Mouse (Mus musculus): ENCODE measurements around the gene Gm10643. TPM values are rescaled to one million over a fixed set of nuclear protein-coding genes. Genes with fewer than 3 reads are reported as not detected.
A peak's percentile ranks its signal among the peaks of the same experiment; 100 is the strongest.

Gm10643 gene
- polyA plus RNA-seq, 1 experiment from 2014 or later: 1.2 TPM

GRCm38 (mm10) chr8:84069750-84070149, 4.8 kb upstream of the Gm10643 start:
- Histone ChIP-seq H3K4me1 (ENCODE audit: control insufficient read depth, insufficient read depth, low read length) (peaks cover 2% of the 10 kb centered on the region; the same call in 1 of the 2 replicates), H3K36me3 (replicated peaks; ENCODE audit: control insufficient read depth, insufficient read depth, low read depth, low read length) (no peaks in the 10 kb centered on the region), H3K4me2 (ENCODE audit: low read depth, low read length) (no peak overlapping the region), H3K27me3 (ENCODE audit: control insufficient read depth, insufficient read depth, low read length) (no peaks in the 10 kb centered on the region), H3K9me3 (replicated peaks; ENCODE audit: control insufficient read depth, low read length) (no peaks in the 10 kb centered on the region), H3K27ac (replicated peaks; ENCODE audit: low read depth, low read length) (no peak overlapping the region), H3K9ac (replicated peaks; ENCODE audit: low read length) (no peak overlapping the region), H3K4me3 (ENCODE audit: low read depth, low read length) (no peak overlapping the region)
- DNase-seq (ENCODE audit: low spot score) (no peak), ATAC-seq (replicated peaks; ENCODE audit: insufficient number of reproducible peaks, low FRiP score, low TSS enrichment, low read depth) (no peak)
- 79% methylated on average over 2 of the region's 2 CpGs for WGBS

GRCm38 (mm10) chr8:84069169-84069568, 4.2 kb upstream of the Gm10643 start:
- no peak overlapping the region for H3K9ac ChIP-seq (replicated peaks; ENCODE audit: low read length)
- H3K9me3 ChIP-seq (replicated peaks; ENCODE audit: control insufficient read depth, low read length): no peaks in the 10 kb centered on the region
- no peak overlapping the region for H3K27ac ChIP-seq (replicated peaks; ENCODE audit: low read depth, low read length)
- no peak overlapping the region for H3K4me3 ChIP-seq (ENCODE audit: low read depth, low read length)
- DNase-seq (ENCODE audit: low spot score) (no peak), ATAC-seq (replicated peaks; ENCODE audit: insufficient number of reproducible peaks, low FRiP score, low TSS enrichment, low read depth) (no peak)
- no peaks in the 10 kb centered on the region for H3K36me3 ChIP-seq (replicated peaks; ENCODE audit: control insufficient read depth, insufficient read depth, low read depth, low read length)
- WGBS: 31% methylated on average over 1 of the region's 1 CpGs
- no peaks in the 10 kb centered on the region for H3K27me3 ChIP-seq (ENCODE audit: control insufficient read depth, insufficient read depth, low read length)
- peaks cover 2% of the 10 kb centered on the region; the same call in 1 of the 2 replicates for H3K4me1 ChIP-seq (ENCODE audit: control insufficient read depth, insufficient read depth, low read length)
- H3K4me2 ChIP-seq (ENCODE audit: low read depth, low read length): no peak overlapping the region

DNA sequence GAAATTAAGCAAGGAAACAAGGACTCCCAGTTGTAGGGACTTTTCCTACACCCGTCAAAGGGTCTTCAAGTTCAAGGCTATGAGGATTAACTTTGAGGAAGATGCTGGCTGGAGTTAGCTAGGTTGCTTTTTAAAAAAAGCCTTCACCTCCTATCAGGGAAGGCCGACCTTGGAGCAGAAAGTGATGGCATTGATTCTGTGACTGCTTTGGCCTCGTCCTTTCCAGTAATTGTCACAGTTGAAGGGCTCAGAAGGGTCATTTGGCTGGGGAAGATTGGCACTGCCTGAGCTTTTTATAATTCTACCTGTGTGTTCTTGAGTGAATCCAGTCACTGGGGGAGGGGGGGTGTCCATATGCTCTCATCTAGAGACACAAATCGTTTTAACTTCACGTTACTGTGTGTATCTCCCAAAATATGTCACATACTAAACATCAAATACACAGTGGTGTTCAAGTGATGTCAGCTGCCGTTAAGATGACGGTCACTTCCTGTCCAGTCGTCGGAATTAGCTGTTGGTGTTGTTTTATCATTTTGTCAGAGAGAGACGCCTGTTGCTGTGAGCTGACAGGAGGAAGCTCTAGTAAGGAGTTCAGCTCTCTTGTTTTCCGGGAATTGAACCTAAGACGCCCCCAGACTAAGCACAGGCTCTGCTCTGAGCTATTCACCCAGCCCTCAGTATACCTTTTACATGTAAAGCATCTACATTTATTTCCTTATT, 3.5 kb upstream of the Gm10643 start:
- WGBS: 64% methylated on average over 12 of the region's 12 CpGs
- DNase-seq (ENCODE audit: low spot score) (no peak), ATAC-seq (replicated peaks; ENCODE audit: insufficient number of reproducible peaks, low FRiP score, low TSS enrichment, low read depth) (no peak)
- Histone ChIP-seq H3K9me3 (replicated peaks; ENCODE audit: control insufficient read depth, low read length) (no peaks in the 10 kb centered on the region), H3K4me3 (ENCODE audit: low read depth, low read length) (no peak overlapping the region), H3K4me2 (ENCODE audit: low read depth, low read length) (no peak overlapping the region), H3K36me3 (replicated peaks; ENCODE audit: control insufficient read depth, insufficient read depth, low read depth, low read length) (no peaks in the 10 kb centered on the region), H3K27ac (replicated peaks; ENCODE audit: low read depth, low read length) (no peak overlapping the region), H3K27me3 (ENCODE audit: control insufficient read depth, insufficient read depth, low read length) (no peaks in the 10 kb centered on the region), H3K4me1 (ENCODE audit: control insufficient read depth, insufficient read depth, low read length) (peaks cover 2% of the 10 kb centered on the region; the same call in 1 of the 2 replicates), H3K9ac (replicated peaks; ENCODE audit: low read length) (no peak overlapping the region)

DNA sequence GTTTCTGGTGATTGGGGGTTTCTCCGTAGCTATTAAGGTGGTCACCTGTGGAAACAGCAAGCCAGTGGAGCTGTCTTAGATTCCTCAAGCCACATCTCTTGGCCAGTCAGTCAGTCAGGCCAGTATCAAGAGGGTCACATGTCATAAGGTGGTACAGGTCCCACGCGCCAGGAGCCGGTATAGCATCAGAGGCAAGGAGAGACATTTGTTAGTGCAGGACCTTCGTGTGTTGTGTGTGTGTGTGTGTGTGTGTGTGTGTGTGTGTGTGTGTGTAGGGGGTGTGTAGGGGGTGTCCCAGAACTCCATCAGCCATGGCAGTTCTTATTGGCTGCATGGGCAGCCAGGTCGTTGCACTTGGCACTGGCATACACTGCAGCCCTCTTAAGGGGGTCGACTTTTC, 3.0 kb upstream of the Gm10643 start:
- WGBS: 90% methylated on average over 7 of the region's 7 CpGs
- H3K27me3 ChIP-seq (ENCODE audit: control insufficient read depth, insufficient read depth, low read length): no peaks in the 10 kb centered on the region
- DNase-seq (ENCODE audit: low spot score) (no peak), ATAC-seq (replicated peaks; ENCODE audit: insufficient number of reproducible peaks, low FRiP score, low TSS enrichment, low read depth) (no peak)
- no peak overlapping the region; the same call in 1 of the 2 replicates for H3K4me2 ChIP-seq (ENCODE audit: low read depth, low read length)
- no peak overlapping the region for H3K9ac ChIP-seq (replicated peaks; ENCODE audit: low read length)
- H3K9me3 ChIP-seq (replicated peaks; ENCODE audit: control insufficient read depth, low read length): no peaks in the 10 kb centered on the region
- peaks cover 2% of the 10 kb centered on the region; the same call in 1 of the 2 replicates for H3K4me1 ChIP-seq (ENCODE audit: control insufficient read depth, insufficient read depth, low read length)
- H3K36me3 ChIP-seq (replicated peaks; ENCODE audit: control insufficient read depth, insufficient read depth, low read depth, low read length): no peaks in the 10 kb centered on the region
- no peak overlapping the region; the same call in 1 of the 2 replicates for H3K4me3 ChIP-seq (ENCODE audit: low read depth, low read length)
- no peak overlapping the region for H3K27ac ChIP-seq (replicated peaks; ENCODE audit: low read depth, low read length)

GRCm38 (mm10) chr8:84067047-84067573, 2.2 kb upstream of the Gm10643 start:
- H3K4me3 ChIP-seq (ENCODE audit: low read depth, low read length): peak overlapping the region; percentile 97
- peak overlapping the region; percentile 36 for H3K4me2 ChIP-seq (ENCODE audit: low read depth, low read length)
- H3K27me3 ChIP-seq (ENCODE audit: control insufficient read depth, insufficient read depth, low read length): no peaks in the 10 kb centered on the region
- peak overlapping the region; percentile 90 for H3K9ac ChIP-seq (replicated peaks; ENCODE audit: low read length)
- H3K36me3 ChIP-seq (replicated peaks; ENCODE audit: control insufficient read depth, insufficient read depth, low read depth, low read length): no peaks in the 10 kb centered on the region
- peak; percentile 59 for ATAC-seq (replicated peaks; ENCODE audit: insufficient number of reproducible peaks, low FRiP score, low TSS enrichment, low read depth)
- H3K4me1 ChIP-seq (ENCODE audit: control insufficient read depth, insufficient read depth, low read length): peaks cover 2% of the 10 kb centered on the region; the same call in 1 of the 2 replicates
- WGBS: under 1% methylated on average over 41 of the region's 58 CpGs
- H3K27ac ChIP-seq (replicated peaks; ENCODE audit: low read depth, low read length): peak overlapping the region; percentile 92
- peak; percentile 93 for DNase-seq (ENCODE audit: low spot score)
- H3K9me3 ChIP-seq (replicated peaks; ENCODE audit: control insufficient read depth, low read length): no peaks in the 10 kb centered on the region

DNA sequence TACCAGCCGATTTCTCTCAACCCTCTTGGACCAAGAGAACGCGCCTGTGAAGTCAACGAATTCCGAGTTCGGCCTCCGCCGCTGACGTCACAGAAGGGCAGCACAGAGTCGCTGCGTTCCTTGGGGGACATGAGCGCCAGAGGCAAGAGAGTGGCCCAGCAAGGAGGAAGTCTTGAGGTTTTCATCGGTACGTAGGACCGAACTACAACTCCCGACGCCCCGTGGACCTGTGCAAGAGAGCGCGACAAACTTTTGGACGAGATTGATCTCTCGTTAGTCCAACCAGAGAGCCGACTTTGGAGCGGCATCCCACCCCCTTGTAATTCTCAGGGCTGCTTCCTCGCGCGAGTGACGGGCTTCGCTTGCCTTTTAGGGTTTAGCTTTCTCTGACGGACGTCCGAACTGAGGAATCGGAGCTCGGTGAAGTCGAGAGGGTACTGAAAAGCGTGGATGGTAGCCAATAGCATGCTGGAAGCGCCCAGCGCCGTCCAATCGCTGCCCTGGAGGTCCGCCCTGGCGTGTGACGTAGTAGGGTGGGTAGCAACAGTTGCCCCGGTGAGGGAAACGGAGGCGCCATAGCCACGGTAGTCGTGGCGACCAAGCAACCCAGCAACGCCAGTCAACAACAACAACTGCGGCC, 1.5 kb upstream of the Gm10643 start, which contains the start of gene Rfx1:
Rfx1 (plus strand) TSS at position 544 of the 640 bp plus-strand sequence.
- peak within 1 kb of the TSS; percentile 74 for H3K4me2 ChIP-seq (ENCODE audit: low read depth, low read length)
- WGBS: 0% methylated on average over 51 of the region's 51 CpGs
- H3K9ac ChIP-seq (replicated peaks; ENCODE audit: low read length): peak within 1 kb of the TSS; percentile 90
- no peaks in the 10 kb centered on the region for H3K36me3 ChIP-seq (replicated peaks; ENCODE audit: control insufficient read depth, insufficient read depth, low read depth, low read length)
- H3K4me3 ChIP-seq (ENCODE audit: low read depth, low read length): peak within 1 kb of the TSS; percentile 97
- no peaks in the 10 kb centered on the region for H3K9me3 ChIP-seq (replicated peaks; ENCODE audit: control insufficient read depth, low read length)
- ATAC-seq (replicated peaks; ENCODE audit: insufficient number of reproducible peaks, low FRiP score, low TSS enrichment, low read depth) (peak; percentile 99), DNase-seq (ENCODE audit: low spot score) (peak; percentile 99)
- H3K27ac ChIP-seq (replicated peaks; ENCODE audit: low read depth, low read length): peak within 1 kb of the TSS; percentile 92
- H3K4me1 ChIP-seq (ENCODE audit: control insufficient read depth, insufficient read depth, low read length): peaks cover 2% of the 10 kb centered on the region; the same call in 1 of the 2 replicates
- no peaks in the 10 kb centered on the region for H3K27me3 ChIP-seq (ENCODE audit: control insufficient read depth, insufficient read depth, low read length)

- no peak for DNase-seq (ENCODE audit: low spot score)
- H3K27ac ChIP-seq (replicated peaks; ENCODE audit: low read depth, low read length): 0 out of 2 replicates have a peak overlapping the region, but pooled peaks have one; percentile 56
- ATAC-seq (replicated peaks; ENCODE audit: insufficient number of reproducible peaks, low FRiP score, low TSS enrichment, low read depth): no peak
Measured at GRCm38 (mm10) chr8:84065457-84066072, 628 bp upstream of the Gm10643 start.

More at GRCm38 (mm10) chr8:84065457-84066072, 628 bp upstream of the Gm10643 start:
- Histone ChIP-seq H3K27me3 (ENCODE audit: control insufficient read depth, insufficient read depth, low read length) (no peaks in the 10 kb centered on the region), H3K4me3 (ENCODE audit: low read depth, low read length) (peak overlapping the region; percentile 56), H3K4me1 (ENCODE audit: control insufficient read depth, insufficient read depth, low read length) (peaks cover 2% of the 10 kb centered on the region; the same call in 1 of the 2 replicates), H3K36me3 (replicated peaks; ENCODE audit: control insufficient read depth, insufficient read depth, low read depth, low read length) (no peaks in the 10 kb centered on the region), H3K9me3 (replicated peaks; ENCODE audit: control insufficient read depth, low read length) (no peaks in the 10 kb centered on the region), H3K4me2 (ENCODE audit: low read depth, low read length) (peak overlapping the region; percentile 74), H3K9ac (replicated peaks; ENCODE audit: low read length) (peak overlapping the region; percentile 81)
- 36% methylated on average over 5 of the region's 5 CpGs for WGBS

Measured in embryonic facial prominence, embryonic 11.5 days (tissue).